Mouse (Mus musculus): ENCODE results near the gene Med23. TPM values are rescaled to one million over a fixed set of nuclear protein-coding genes. Genes with fewer than 3 reads are reported as not detected.

Med23 gene
- polyA plus RNA-seq, 1 experiment from 2014 or later = 20.5 TPM

DNA sequence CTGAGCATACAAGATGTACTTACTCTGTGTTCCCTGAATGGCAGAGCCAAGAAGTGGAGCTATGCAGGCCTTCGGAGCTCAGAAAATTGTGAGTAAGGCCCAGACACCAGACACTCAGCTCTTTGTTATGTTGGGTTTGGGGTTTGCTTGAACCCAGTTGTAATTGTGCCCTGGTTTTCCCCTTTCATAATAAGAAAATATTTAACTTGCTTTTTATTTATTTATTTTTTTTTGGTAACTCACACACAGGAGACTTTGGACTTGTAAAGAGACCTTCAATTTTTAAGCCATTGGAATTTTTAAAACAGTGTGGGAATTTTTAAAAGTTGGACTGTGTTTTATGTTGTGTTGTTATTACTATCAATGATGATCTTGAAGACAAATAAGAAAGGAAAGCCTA lies 27.1 kb upstream of the Med23 start, which contains the start of gene Enpp3:
Gene Enpp3, minus strand, starts transcription at position 148 of the 400 bp plus-strand sequence.
- Histone ChIP-seq H3K4me3 (ENCODE audit: low read length) (no peak within 1 kb of the TSS), H3K27me3 (replicated peaks; ENCODE audit: control insufficient read depth, insufficient read depth, low read length) (no peaks in the 10 kb centered on the region), H3K9ac (ENCODE audit: low read depth, low read length) (no peak within 1 kb of the TSS), H3K4me2 (ENCODE audit: low read length) (no peak within 1 kb of the TSS), H3K9me3 (ENCODE audit: control insufficient read depth, low read length) (no peaks in the 10 kb centered on the region), H3K27ac (ENCODE audit: low read depth, low read length) (no peak within 1 kb of the TSS), H3K36me3 (ENCODE audit: control insufficient read depth, insufficient read depth, low read length) (no peaks in the 10 kb centered on the region), H3K4me1 (ENCODE audit: control insufficient read depth, insufficient read depth, low read depth, low read length) (no peaks in the 10 kb centered on the region)
- 100% methylated on average over 1 of the region's 1 CpGs for WGBS
- ATAC-seq = no peak

DNA sequence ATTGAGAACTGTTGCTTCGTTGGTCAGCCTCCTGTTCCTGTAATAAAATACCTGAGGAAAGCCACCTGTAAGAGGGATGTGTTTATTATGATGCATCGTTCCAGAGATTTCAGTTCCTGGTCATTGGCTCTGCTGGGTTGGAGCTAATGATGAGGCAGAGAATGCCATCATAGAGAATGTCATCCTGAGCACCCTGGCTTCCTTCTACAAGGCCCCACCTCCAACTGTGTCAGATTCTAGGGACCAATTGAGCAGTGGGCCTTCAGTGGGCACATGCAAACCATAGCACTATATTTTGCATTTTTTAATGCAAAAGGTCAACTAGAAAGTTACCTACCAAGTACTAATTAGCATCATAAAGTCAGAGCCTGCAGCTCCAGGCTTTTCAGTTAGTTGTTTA lies 6.6 kb upstream of the Med23 start:
- Histone ChIP-seq H3K27ac (ENCODE audit: low read depth, low read length) (no peak overlapping the region), H3K9ac (ENCODE audit: low read depth, low read length) (no peak overlapping the region), H3K36me3 (ENCODE audit: control insufficient read depth, insufficient read depth, low read length) (no peaks in the 10 kb centered on the region), H3K9me3 (ENCODE audit: control insufficient read depth, low read length) (no peaks in the 10 kb centered on the region), H3K4me2 (ENCODE audit: low read length) (no peak overlapping the region), H3K4me3 (ENCODE audit: low read length) (no peak overlapping the region), H3K4me1 (ENCODE audit: control insufficient read depth, insufficient read depth, low read depth, low read length) (no peaks in the 10 kb centered on the region), H3K27me3 (replicated peaks; ENCODE audit: control insufficient read depth, insufficient read depth, low read length) (no peaks in the 10 kb centered on the region)
- ATAC-seq = no peak
- 80% methylated on average over 2 of the region's 2 CpGs for WGBS

DNA sequence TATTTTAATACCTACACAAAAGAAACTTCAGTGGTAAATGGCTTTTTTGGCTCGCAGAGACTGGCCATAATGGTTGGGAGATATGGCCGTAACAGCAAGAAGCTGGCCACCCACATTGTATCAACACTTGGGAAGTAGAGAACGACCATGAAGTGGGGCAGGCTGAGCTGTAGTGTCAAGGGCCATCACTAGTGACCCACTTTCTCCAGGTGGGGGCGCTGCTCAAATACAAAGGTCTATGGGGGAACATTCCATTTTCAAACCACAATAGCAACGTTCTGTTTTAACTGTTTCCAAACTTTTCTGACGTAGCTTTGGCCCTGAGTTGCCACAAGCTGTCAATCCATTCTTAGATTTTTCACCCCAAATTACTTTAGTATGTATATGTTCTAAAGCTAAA lies 5.4 kb upstream of the Med23 start:
- WGBS = 73% methylated on average over 6 of the region's 6 CpGs
- H3K9ac ChIP-seq (ENCODE audit: low read depth, low read length) = no peak overlapping the region
- H3K36me3 ChIP-seq (ENCODE audit: control insufficient read depth, insufficient read depth, low read length) = no peaks in the 10 kb centered on the region
- no peak overlapping the region for H3K4me2 ChIP-seq (ENCODE audit: low read length)
- no peak overlapping the region for H3K27ac ChIP-seq (ENCODE audit: low read depth, low read length)
- no peaks in the 10 kb centered on the region for H3K4me1 ChIP-seq (ENCODE audit: control insufficient read depth, insufficient read depth, low read depth, low read length)
- no peak overlapping the region for H3K4me3 ChIP-seq (ENCODE audit: low read length)
- ATAC-seq = no peak
- no peaks in the 10 kb centered on the region for H3K27me3 ChIP-seq (replicated peaks; ENCODE audit: control insufficient read depth, insufficient read depth, low read length)
- no peaks in the 10 kb centered on the region for H3K9me3 ChIP-seq (ENCODE audit: control insufficient read depth, low read length)

DNA sequence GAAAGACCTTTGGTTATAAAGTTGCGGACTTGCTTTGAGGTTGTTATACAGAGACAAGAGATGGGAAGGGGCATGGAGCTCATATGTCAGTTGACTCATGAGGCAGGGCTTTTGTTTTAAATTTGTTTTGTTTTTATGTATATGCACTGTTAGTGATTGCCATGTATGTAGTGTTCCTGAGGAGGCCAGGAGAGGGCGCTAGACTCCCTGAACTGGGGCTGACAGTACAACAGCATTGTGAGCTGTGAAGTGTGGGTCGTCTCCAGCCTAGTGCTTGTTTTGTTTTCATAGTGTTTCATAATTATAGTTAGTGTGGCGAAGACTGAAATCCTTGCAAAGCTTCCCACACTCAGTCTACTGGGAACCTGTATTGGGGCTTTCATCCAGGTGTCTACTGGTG lies 3.8 kb downstream of the Med23 start:
- H3K9me3 ChIP-seq (ENCODE audit: control insufficient read depth, low read length) = no peaks in the 10 kb centered on the region
- no peak overlapping the region for H3K4me3 ChIP-seq (ENCODE audit: low read length)
- no peak overlapping the region for H3K9ac ChIP-seq (ENCODE audit: low read depth, low read length)
- H3K27me3 ChIP-seq (replicated peaks; ENCODE audit: control insufficient read depth, insufficient read depth, low read length) = no peaks in the 10 kb centered on the region
- 77% methylated on average over 4 of the region's 4 CpGs for WGBS
- H3K36me3 ChIP-seq (ENCODE audit: control insufficient read depth, insufficient read depth, low read length) = peaks cover 26% of the 10 kb centered on the region
- H3K27ac ChIP-seq (ENCODE audit: low read depth, low read length) = no peak overlapping the region
- no peak overlapping the region for H3K4me2 ChIP-seq (ENCODE audit: low read length)
- no peak for ATAC-seq
- peaks cover 2% of the 10 kb centered on the region for H3K4me1 ChIP-seq (ENCODE audit: control insufficient read depth, insufficient read depth, low read depth, low read length)

DNA sequence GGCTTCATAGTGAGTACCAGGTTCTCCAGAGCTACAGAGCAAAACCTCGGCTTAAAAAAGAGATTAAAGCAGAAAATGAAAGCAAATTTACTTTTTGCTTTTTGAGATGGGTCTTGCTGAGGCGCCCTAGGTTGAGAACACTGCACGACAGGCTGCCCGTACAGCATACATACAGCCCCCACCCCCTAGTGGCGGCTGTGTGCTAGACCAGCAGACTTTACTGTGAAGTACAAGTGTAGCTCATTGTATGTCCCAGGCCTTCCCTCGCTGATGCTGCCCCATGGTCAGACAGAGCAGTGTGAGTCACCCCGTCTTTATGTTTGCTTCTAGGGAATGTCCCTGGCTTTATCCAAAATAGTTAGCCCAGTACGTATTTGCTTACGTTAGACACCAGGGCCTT lies 16.2 kb downstream of the Med23 start:
- no peak overlapping the region for H3K4me3 ChIP-seq (ENCODE audit: low read length)
- no peak overlapping the region for H3K4me2 ChIP-seq (ENCODE audit: low read length)
- H3K9me3 ChIP-seq (ENCODE audit: control insufficient read depth, low read length) = no peaks in the 10 kb centered on the region
- peaks cover 40% of the 10 kb centered on the region for H3K36me3 ChIP-seq (ENCODE audit: control insufficient read depth, insufficient read depth, low read length)
- no peak overlapping the region for H3K27ac ChIP-seq (ENCODE audit: low read depth, low read length)
- ATAC-seq = 0 out of 2 replicates have a peak, but pooled peaks have one; percentile 24
- H3K27me3 ChIP-seq (replicated peaks; ENCODE audit: control insufficient read depth, insufficient read depth, low read length) = no peaks in the 10 kb centered on the region
- WGBS = 85% methylated on average over 9 of the region's 9 CpGs
- H3K9ac ChIP-seq (ENCODE audit: low read depth, low read length) = no peak overlapping the region
- no peaks in the 10 kb centered on the region for H3K4me1 ChIP-seq (ENCODE audit: control insufficient read depth, insufficient read depth, low read depth, low read length)

DNA sequence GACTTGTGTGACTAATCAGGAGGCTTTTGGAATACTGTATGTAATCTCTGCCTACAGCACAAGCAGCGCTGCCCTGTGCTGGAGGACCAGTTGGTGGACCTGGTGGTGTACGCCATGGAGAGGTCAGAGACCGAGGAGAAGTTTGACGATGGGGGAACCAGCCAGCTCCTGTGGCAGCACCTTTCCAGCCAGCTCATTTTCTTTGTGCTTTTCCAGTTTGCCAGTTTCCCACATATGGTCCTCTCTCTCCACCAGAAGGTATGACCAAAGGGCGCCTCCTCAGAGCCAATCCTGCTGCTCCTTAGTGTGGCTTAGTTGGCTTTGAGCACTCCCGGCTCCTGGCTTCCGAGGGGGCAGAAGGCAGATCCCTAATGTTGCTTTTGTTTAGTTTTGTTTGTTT lies 18.6 kb downstream of the Med23 start:
- H3K9me3 ChIP-seq (ENCODE audit: control insufficient read depth, low read length) = no peaks in the 10 kb centered on the region
- no peaks in the 10 kb centered on the region for H3K27me3 ChIP-seq (replicated peaks; ENCODE audit: control insufficient read depth, insufficient read depth, low read length)
- no peak overlapping the region for H3K9ac ChIP-seq (ENCODE audit: low read depth, low read length)
- ATAC-seq = no peak
- no peak overlapping the region for H3K27ac ChIP-seq (ENCODE audit: low read depth, low read length)
- H3K4me1 ChIP-seq (ENCODE audit: control insufficient read depth, insufficient read depth, low read depth, low read length) = no peaks in the 10 kb centered on the region
- peaks cover 36% of the 10 kb centered on the region for H3K36me3 ChIP-seq (ENCODE audit: control insufficient read depth, insufficient read depth, low read length)
- no peak overlapping the region for H3K4me2 ChIP-seq (ENCODE audit: low read length)
- H3K4me3 ChIP-seq (ENCODE audit: low read length) = no peak overlapping the region
- 95% methylated on average over 7 of the region's 7 CpGs for WGBS

DNA sequence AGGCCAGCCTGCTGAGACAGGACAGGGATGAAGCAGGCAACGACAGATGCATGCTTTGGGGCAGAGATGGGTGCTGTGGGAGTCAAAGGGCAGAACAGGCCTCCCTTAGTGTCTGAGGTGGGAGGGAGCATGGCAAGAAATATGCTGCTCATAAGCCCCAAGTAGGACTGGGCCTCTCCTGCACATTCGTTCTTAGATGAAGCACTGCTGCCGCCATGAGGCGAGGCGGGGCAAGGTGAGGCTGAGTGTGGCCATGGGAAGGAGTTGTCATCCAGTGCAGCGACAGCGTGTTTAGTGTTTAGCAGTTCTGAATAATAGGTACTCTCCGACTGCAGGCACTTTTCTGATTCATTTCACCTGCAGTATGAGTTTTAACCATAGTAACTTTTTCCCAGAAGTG lies 26.1 kb downstream of the Med23 start:
- no peak overlapping the region for H3K9ac ChIP-seq (ENCODE audit: low read depth, low read length)
- ATAC-seq = no peak
- peaks cover 40% of the 10 kb centered on the region for H3K36me3 ChIP-seq (ENCODE audit: control insufficient read depth, insufficient read depth, low read length)
- H3K27me3 ChIP-seq (replicated peaks; ENCODE audit: control insufficient read depth, insufficient read depth, low read length) = no peaks in the 10 kb centered on the region
- H3K4me2 ChIP-seq (ENCODE audit: low read length) = no peak overlapping the region
- no peaks in the 10 kb centered on the region for H3K4me1 ChIP-seq (ENCODE audit: control insufficient read depth, insufficient read depth, low read depth, low read length)
- no peak overlapping the region for H3K27ac ChIP-seq (ENCODE audit: low read depth, low read length)
- no peaks in the 10 kb centered on the region for H3K9me3 ChIP-seq (ENCODE audit: control insufficient read depth, low read length)
- H3K4me3 ChIP-seq (ENCODE audit: low read length) = no peak overlapping the region
- 92% methylated on average over 8 of the region's 8 CpGs for WGBS

DNA sequence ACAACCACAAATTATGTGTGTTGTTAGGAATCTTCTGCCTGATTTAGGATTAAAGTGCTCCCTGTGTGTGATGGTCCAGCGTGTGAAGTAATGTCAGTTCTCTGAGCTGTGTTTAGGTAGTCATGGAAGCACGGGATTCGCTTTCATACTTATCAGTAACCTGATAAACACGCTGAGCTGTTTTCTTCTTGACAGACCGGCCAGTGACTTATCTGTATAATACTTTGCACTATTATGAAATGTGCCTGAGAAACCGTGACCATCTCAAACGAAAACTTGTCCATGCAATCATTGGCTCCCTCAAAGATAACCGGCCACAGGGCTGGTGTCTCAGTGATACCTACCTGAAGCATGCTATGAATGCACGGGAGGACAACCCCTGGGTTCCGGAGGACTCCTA lies 35.8 kb downstream of the Med23 start:
- H3K9ac ChIP-seq (ENCODE audit: low read depth, low read length) = no peak overlapping the region
- 95% methylated on average over 10 of the region's 10 CpGs for WGBS
- peaks cover 77% of the 10 kb centered on the region for H3K36me3 ChIP-seq (ENCODE audit: control insufficient read depth, insufficient read depth, low read length)
- H3K27me3 ChIP-seq (replicated peaks; ENCODE audit: control insufficient read depth, insufficient read depth, low read length) = no peaks in the 10 kb centered on the region
- no peak for ATAC-seq
- no peak overlapping the region for H3K4me3 ChIP-seq (ENCODE audit: low read length)
- no peak overlapping the region for H3K27ac ChIP-seq (ENCODE audit: low read depth, low read length)
- H3K9me3 ChIP-seq (ENCODE audit: control insufficient read depth, low read length) = no peaks in the 10 kb centered on the region
- no peak overlapping the region for H3K4me2 ChIP-seq (ENCODE audit: low read length)
- no peaks in the 10 kb centered on the region for H3K4me1 ChIP-seq (ENCODE audit: control insufficient read depth, insufficient read depth, low read depth, low read length)

DNA sequence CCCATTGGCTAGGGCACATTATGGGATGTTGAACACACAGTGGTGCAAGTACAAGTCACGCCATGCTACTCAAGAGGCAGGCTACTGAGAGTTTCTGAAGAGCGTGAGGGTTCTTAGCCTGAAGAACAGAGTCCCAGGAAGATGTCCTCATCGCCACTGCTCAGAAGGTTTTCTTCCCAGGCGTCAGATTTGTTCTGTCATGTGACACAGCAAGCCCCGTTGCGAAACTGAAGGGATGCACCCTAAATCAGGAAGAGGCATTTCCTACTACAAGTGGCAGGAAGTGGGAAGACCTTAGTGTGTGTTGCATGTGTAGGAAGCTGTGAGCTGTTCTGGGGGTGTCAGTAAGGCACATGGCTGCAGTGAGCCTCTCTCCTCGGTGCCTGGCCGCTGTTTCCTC lies 41.4 kb downstream of the Med23 start:
- WGBS = 91% methylated on average over 8 of the region's 8 CpGs
- no peak overlapping the region for H3K9ac ChIP-seq (ENCODE audit: low read depth, low read length)
- H3K27ac ChIP-seq (ENCODE audit: low read depth, low read length) = no peak overlapping the region
- no peak overlapping the region for H3K4me2 ChIP-seq (ENCODE audit: low read length)
- no peak overlapping the region for H3K4me3 ChIP-seq (ENCODE audit: low read length)
- H3K4me1 ChIP-seq (ENCODE audit: control insufficient read depth, insufficient read depth, low read depth, low read length) = no peaks in the 10 kb centered on the region
- no peaks in the 10 kb centered on the region for H3K27me3 ChIP-seq (replicated peaks; ENCODE audit: control insufficient read depth, insufficient read depth, low read length)
- ATAC-seq = no peak
- peaks cover 61% of the 10 kb centered on the region for H3K36me3 ChIP-seq (ENCODE audit: control insufficient read depth, insufficient read depth, low read length)
- H3K9me3 ChIP-seq (ENCODE audit: control insufficient read depth, low read length) = no peaks in the 10 kb centered on the region

DNA sequence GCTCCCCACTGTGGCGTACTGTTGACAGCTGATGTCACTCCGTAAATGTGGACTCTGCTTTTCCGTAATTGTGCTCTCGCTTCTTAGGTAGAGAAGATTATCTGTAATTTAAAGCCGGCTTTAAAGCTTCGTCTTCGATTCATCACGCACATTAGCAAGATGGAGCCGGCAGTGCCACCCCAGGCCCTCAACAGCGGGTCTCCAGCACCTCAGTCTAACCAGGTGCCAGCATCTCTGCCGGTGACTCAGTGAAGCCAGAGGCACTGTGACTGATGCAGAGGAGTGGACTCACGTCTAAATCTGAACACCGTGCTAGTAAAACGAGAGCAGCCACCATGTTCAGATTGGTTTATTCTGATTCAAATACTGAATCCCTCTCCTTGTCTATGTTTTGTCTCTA lies 42.8 kb downstream of the Med23 start:
- 95% methylated on average over 14 of the region's 14 CpGs for WGBS
- H3K9me3 ChIP-seq (ENCODE audit: control insufficient read depth, low read length) = no peaks in the 10 kb centered on the region

More for the DNA sequence above, 42.8 kb downstream of the Med23 start:
- H3K9ac ChIP-seq (ENCODE audit: low read depth, low read length) = no peak overlapping the region
- H3K4me3 ChIP-seq (ENCODE audit: low read length) = no peak overlapping the region
- no peak overlapping the region for H3K27ac ChIP-seq (ENCODE audit: low read depth, low read length)
- H3K4me1 ChIP-seq (ENCODE audit: control insufficient read depth, insufficient read depth, low read depth, low read length) = no peaks in the 10 kb centered on the region
- no peaks in the 10 kb centered on the region for H3K27me3 ChIP-seq (replicated peaks; ENCODE audit: control insufficient read depth, insufficient read depth, low read length)
- no peak for ATAC-seq
- no peak overlapping the region for H3K4me2 ChIP-seq (ENCODE audit: low read length)
- H3K36me3 ChIP-seq (ENCODE audit: control insufficient read depth, insufficient read depth, low read length) = peaks cover 58% of the 10 kb centered on the region

Measured in hindbrain, embryonic 16.5 days (tissue).